Mouse (Mus musculus) limb, embryonic 13.5 days (tissue): ENCODE measurements at regions not wholly inside any gene's neighbourhood (a gene's known extent, or its start where the extent isn't known, plus 50 kb on each side); places are given as distances from the start of the nearest gene placed in this dataset.

ENCODE experiments used
- ATAC-seq: fragments of 200-750 bp; cut with Nextera tagmentation; 2 replicates; pipeline ENCODE4 v1.8.0; 2017; ENCODE audit warnings: low read depth, moderate number of reproducible peaks, moderate TSS enrichment; ENCODE audit not compliant: low FRiP score
- H3K27ac ChIP-seq: fragments of 300-500 bp; sonication (generic); 2 replicates; pipeline ENCODE4 v1.5.1; 2015; ENCODE audit warnings: inconsistent platforms, mild to moderate bottlenecking, moderate library complexity
- H3K27me3 ChIP-seq: fragments of 300-500 bp; sonication (generic); 2 replicates; pipeline ENCODE4 v1.6.1; 2015; ENCODE audit warnings: mild to moderate bottlenecking, inconsistent platforms
- H3K36me3 ChIP-seq: fragments of 300-500 bp; sonication (generic); 2 replicates; pipeline ENCODE4 v1.6.1; 2015; ENCODE audit warnings: inconsistent platforms, mild to moderate bottlenecking, moderate library complexity
- H3K4me1 ChIP-seq: fragments of 300-500 bp; sonication (generic); 2 replicates; pipeline ENCODE4 v1.6.1; 2015; ENCODE audit warnings: inconsistent platforms
- H3K4me2 ChIP-seq: fragments of 300-500 bp; sonication (generic); replicated peaks from 2 replicates; pipeline ENCODE4 v1.6.1; 2015; ENCODE audit warnings: inconsistent platforms, mild to moderate bottlenecking, moderate library complexity
- H3K4me3 ChIP-seq: fragments of 300-500 bp; sonication (generic); 2 replicates; pipeline ENCODE4 v1.5.1; 2015; ENCODE audit warnings: moderate library complexity, mild to moderate bottlenecking, inconsistent platforms
- H3K9ac ChIP-seq: fragments of 300-500 bp; sonication (generic); 2 replicates; pipeline ENCODE4 v1.6.1; 2015; ENCODE audit warnings: mild to moderate bottlenecking, inconsistent platforms
- H3K9me3 ChIP-seq: fragments of 300-500 bp; sonication (generic); 2 replicates; pipeline ENCODE4 v1.6.1; 2016; ENCODE audit warnings: inconsistent platforms
- WGBS: fragments of 180-500 bp; shearing (Covaris S2); methylation state at CpG from one replicate; pipeline ENCODE4 v1.1.7; 2015; 5-methylcytosine and 5-hydroxymethylcytosine counted together

- H3K4me2 ChIP-seq, result no peak overlapping the region
- ATAC-seq, result no peak
Observed at GRCm38 (mm10) chr10:17599831-17600761, 122.9 kb upstream of the Cited2 start.

GRCm38 (mm10) chr10:17600762-17601108, 122.3 kb upstream of the Cited2 start:
- Histone ChIP-seq H3K27me3 (no peaks in the 10 kb centered on the region), H3K4me3 (no peak overlapping the region), H3K4me1 (no peaks in the 10 kb centered on the region), H3K27ac (no peak overlapping the region), H3K36me3 (no peaks in the 10 kb centered on the region), H3K4me2 (no peak overlapping the region), H3K9me3 (no peaks in the 10 kb centered on the region), H3K9ac (no peak overlapping the region)
- WGBS, result 60% methylated on average over 3 of the region's 3 CpGs
- ATAC-seq, result no peak

More at GRCm38 (mm10) chr10:17599831-17600761, 122.9 kb upstream of the Cited2 start:
- no peak overlapping the region for H3K9ac ChIP-seq
- no peaks in the 10 kb centered on the region for H3K36me3 ChIP-seq
- no peaks in the 10 kb centered on the region for H3K27me3 ChIP-seq
- H3K9me3 ChIP-seq, result no peaks in the 10 kb centered on the region
- H3K4me3 ChIP-seq, result no peak overlapping the region
- WGBS, result 69% methylated on average over 6 of the region's 6 CpGs
- H3K4me1 ChIP-seq, result no peaks in the 10 kb centered on the region
- H3K27ac ChIP-seq, result no peak overlapping the region

DNA sequence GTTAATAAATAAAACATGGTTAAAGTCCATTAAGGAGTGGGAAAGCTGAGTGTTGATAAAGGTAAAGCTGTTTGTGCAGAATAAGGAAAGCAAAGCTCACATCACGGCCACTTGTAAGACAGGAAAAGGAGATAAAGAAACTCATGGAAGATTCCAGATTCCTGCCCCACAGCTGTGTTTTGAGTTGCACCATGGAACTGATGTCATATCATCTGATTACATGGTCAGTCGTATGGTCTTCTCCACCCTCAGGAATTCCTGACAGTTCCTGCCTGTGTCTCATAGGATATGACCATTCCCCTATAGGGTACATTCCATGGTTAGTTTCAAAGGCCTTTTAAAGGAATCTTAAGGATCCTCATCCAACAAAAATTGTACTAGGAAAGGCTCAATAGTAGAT, 120.6 kb upstream of the Cited2 start:
- Histone ChIP-seq H3K4me2 (no peak overlapping the region), H3K27ac (no peak overlapping the region), H3K4me1 (no peaks in the 10 kb centered on the region), H3K36me3 (no peaks in the 10 kb centered on the region), H3K4me3 (no peak overlapping the region), H3K9ac (no peak overlapping the region), H3K9me3 (no peaks in the 10 kb centered on the region), H3K27me3 (no peaks in the 10 kb centered on the region)
- WGBS, result 71% methylated on average over 2 of the region's 2 CpGs
- no peak for ATAC-seq

- Histone ChIP-seq H3K4me3 (no peak overlapping the region), H3K9me3 (no peaks in the 10 kb centered on the region), H3K9ac (no peak overlapping the region), H3K4me2 (no peak overlapping the region), H3K36me3 (no peaks in the 10 kb centered on the region), H3K27ac (no peak overlapping the region), H3K27me3 (no peaks in the 10 kb centered on the region), H3K4me1 (no peaks in the 10 kb centered on the region)
- no peak for ATAC-seq
- 81% methylated on average over 7 of the region's 7 CpGs for WGBS
Observed at GRCm38 (mm10) chr10:17608220-17608619, 114.8 kb upstream of the Cited2 start.

GRCm38 (mm10) chr10:17610592-17610991, 112.4 kb upstream of the Cited2 start:
- Histone ChIP-seq H3K9me3 (no peaks in the 10 kb centered on the region), H3K27me3 (no peaks in the 10 kb centered on the region), H3K9ac (no peak overlapping the region), H3K27ac (no peak overlapping the region), H3K4me2 (no peak overlapping the region), H3K4me3 (no peak overlapping the region), H3K4me1 (no peaks in the 10 kb centered on the region), H3K36me3 (no peaks in the 10 kb centered on the region)
- 64% methylated on average over 7 of the region's 7 CpGs for WGBS
- no peak for ATAC-seq

DNA sequence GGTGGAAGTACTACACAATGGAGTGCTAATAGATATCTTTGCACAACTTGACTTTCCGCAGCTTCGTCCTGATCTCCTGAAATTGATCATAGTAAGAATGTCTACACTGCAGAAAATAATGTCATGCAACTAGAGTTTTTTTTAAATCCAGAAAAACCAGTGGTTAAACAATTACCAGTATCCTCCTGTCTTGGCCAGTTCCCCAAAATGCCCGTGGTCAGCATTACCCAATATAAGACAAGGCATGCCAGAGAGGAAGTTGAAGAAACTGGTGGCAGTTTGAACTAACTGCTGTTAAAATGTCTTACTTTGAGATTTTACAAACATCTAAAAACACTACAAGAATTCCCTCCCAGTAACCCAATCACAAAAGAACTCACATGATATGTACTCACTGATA, 109.7 kb upstream of the Cited2 start:
- 92% methylated on average over 3 of the region's 3 CpGs for WGBS

DNA sequence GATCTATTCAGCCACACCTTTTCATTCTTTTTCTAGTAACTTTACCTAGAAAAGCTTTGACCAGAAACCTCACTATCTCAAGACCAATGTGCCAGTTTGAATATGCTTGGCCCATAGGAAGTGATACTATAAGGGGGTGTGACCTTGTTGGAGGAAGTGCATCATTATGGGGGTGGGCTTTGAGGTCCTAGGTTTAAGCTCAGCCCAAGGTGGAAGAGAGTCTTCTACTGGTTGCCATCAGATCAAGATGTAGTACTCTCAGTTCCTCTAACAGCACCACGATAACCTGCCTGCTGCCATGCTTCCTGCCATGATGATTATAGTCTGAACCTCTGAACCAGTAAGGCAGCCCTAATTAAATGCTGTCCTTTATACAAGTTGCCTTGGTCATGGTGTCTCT, 105.0 kb upstream of the Cited2 start:
- ATAC-seq, result no peak
- WGBS, result 85% methylated on average over 1 of the region's 1 CpGs
- Histone ChIP-seq H3K4me1 (no peaks in the 10 kb centered on the region), H3K27ac (no peak overlapping the region), H3K36me3 (no peaks in the 10 kb centered on the region), H3K27me3 (no peaks in the 10 kb centered on the region), H3K9ac (no peak overlapping the region), H3K9me3 (no peaks in the 10 kb centered on the region), H3K4me3 (no peak overlapping the region), H3K4me2 (no peak overlapping the region)

More for the DNA sequence above, 109.7 kb upstream of the Cited2 start:
- no peaks in the 10 kb centered on the region for H3K9me3 ChIP-seq
- no peaks in the 10 kb centered on the region for H3K27me3 ChIP-seq
- no peaks in the 10 kb centered on the region for H3K4me1 ChIP-seq
- H3K4me2 ChIP-seq, result no peak overlapping the region
- no peak overlapping the region for H3K9ac ChIP-seq
- H3K4me3 ChIP-seq, result no peak overlapping the region
- no peak for ATAC-seq
- H3K27ac ChIP-seq, result no peak overlapping the region
- H3K36me3 ChIP-seq, result no peaks in the 10 kb centered on the region

DNA sequence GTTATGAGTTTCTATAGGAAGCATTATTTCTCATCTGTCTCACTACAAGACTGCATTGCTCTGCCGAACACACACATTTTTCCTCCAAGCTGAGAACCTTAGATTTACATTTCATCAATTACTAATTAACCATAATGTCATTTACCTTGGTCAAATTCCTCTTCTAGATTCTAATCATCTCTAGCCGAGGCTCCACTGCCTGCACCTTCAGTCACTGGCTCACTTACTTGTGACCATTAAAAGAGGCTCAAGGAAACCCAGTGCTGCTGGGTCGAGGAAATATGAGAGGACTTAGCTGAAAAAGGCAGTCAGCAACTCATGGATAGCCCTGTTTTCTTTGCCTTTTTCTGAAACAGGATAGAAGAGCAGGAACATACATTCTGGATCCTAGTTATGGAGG, 103.4 kb upstream of the Cited2 start:
- Histone ChIP-seq H3K27me3 (no peaks in the 10 kb centered on the region), H3K27ac (no peak overlapping the region), H3K4me1 (no peaks in the 10 kb centered on the region), H3K9ac (no peak overlapping the region), H3K9me3 (no peaks in the 10 kb centered on the region), H3K36me3 (no peaks in the 10 kb centered on the region), H3K4me2 (no peak overlapping the region), H3K4me3 (no peak overlapping the region)
- 61% methylated on average over 3 of the region's 3 CpGs for WGBS
- ATAC-seq, result no peak

DNA sequence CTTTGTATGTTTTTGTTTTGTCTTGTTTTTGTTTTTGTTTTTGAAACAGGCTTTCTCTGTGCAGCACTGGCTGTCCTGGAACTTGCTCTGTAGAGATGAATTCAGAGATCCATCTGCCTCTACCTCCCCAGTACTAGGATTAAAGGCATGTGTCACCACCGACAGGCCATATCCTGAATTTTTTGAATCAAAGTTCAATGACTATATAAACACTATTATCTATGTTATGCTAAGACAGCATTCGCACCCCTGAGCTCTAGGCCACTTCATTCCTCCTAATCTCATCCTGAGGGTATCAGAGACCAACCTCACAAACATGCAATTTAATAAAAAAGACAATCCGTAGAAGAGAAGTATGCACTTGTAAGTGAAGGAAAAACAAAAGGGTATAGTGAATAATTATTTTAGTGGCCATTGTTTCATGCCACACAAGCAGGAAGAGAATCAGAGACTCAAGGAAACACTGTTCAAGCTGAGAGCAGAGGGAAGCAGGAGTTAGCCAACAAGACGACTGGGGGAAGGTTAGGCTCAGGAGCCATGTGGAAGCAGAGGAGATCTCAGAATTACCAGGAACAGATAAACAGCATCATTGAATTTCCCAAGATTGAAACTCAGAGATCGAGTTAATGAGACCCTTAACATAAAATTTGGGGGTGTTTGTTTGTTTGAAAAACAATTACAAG, 101.2 kb upstream of the Cited2 start:
- H3K27ac ChIP-seq, result no peak overlapping the region
- H3K9ac ChIP-seq, result no peak overlapping the region
- no peaks in the 10 kb centered on the region for H3K9me3 ChIP-seq
- no peaks in the 10 kb centered on the region for H3K27me3 ChIP-seq
- H3K4me3 ChIP-seq, result no peak overlapping the region
- H3K4me1 ChIP-seq, result no peaks in the 10 kb centered on the region
- WGBS, result 71% methylated on average over 5 of the region's 5 CpGs
- H3K36me3 ChIP-seq, result no peaks in the 10 kb centered on the region
- no peak for ATAC-seq
- H3K4me2 ChIP-seq, result no peak overlapping the region

GRCm38 (mm10) chr10:17622802-17623201, 100.2 kb upstream of the Cited2 start:
- WGBS, result 43% methylated on average over 1 of the region's 1 CpGs
- Histone ChIP-seq H3K9ac (no peak overlapping the region), H3K27me3 (no peaks in the 10 kb centered on the region), H3K4me3 (no peak overlapping the region), H3K9me3 (no peaks in the 10 kb centered on the region), H3K36me3 (no peaks in the 10 kb centered on the region), H3K4me2 (no peak overlapping the region), H3K27ac (no peak overlapping the region), H3K4me1 (no peaks in the 10 kb centered on the region)
- no peak for ATAC-seq

- no peaks in the 10 kb centered on the region for H3K36me3 ChIP-seq
- H3K4me3 ChIP-seq, result no peak overlapping the region
- no peak overlapping the region for H3K27ac ChIP-seq
- H3K9ac ChIP-seq, result no peak overlapping the region
- peaks cover 17% of the 10 kb centered on the region; the same call in 1 of the 2 replicates for H3K4me1 ChIP-seq
- H3K27me3 ChIP-seq, result no peaks in the 10 kb centered on the region
- no peak overlapping the region for H3K4me2 ChIP-seq
- no peak for ATAC-seq
- WGBS, result 76% methylated on average over 3 of the region's 3 CpGs
- H3K9me3 ChIP-seq, result no peaks in the 10 kb centered on the region
Observed at GRCm38 (mm10) chr10:17629709-17630108, 93.3 kb upstream of the Cited2 start.

- Histone ChIP-seq H3K9ac (no peak overlapping the region), H3K27ac (no peak overlapping the region), H3K36me3 (no peaks in the 10 kb centered on the region), H3K4me3 (no peak overlapping the region), H3K4me1 (peaks cover 17% of the 10 kb centered on the region; the same call in 1 of the 2 replicates), H3K9me3 (no peaks in the 10 kb centered on the region), H3K4me2 (no peak overlapping the region), H3K27me3 (no peaks in the 10 kb centered on the region)
- ATAC-seq, result no peak
- 93% methylated on average over 4 of the region's 4 CpGs for WGBS
Observed at GRCm38 (mm10) chr10:17630861-17631581, 92.0 kb upstream of the Cited2 start.
